Mouse (Mus musculus): ENCODE results near the gene Nps.
"Not testable (repeated sequence)": the region's sequence is repeated elsewhere in the genome, so short reads cannot be mapped to it uniquely, and the experiment has no call there.

Nps gene

DNA sequence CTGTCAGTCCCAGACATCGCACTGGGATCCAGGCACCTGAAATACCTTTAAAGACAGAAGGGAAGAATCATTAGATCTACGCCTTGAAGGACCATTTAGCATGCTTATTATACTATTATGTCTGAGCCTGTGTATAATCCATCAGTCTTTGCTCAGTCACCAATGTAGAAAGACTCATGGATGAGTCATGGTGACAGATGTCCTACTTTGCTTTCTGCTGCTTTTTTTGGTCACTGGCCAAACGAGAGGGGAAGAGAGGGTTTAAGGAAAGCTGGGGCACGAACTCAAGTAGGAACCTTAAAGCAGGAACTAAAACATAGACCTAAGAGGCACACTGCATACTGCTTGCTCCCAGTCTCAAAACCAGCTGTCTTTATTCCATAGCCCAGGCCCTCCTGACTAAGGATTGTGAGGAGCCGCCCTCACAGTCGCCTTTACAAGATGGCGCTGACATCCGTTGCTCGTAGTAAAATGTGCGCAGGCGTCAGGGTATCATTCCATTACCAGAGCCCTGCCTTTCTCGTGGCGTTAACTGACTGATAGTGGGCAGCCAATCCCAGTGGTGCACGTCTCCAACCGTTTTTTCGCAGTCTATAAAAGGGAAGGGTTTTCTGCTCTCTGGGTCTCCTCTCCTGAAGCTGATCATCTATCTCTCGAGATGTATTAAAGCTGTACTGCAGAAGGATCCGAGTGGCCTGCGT is at the start of gene Nps:
Gene Nps, plus strand, starts transcription at position 651 of the 701 bp plus-strand sequence.
- DNase-seq (ENCODE audit: low spot score) = not testable (repeated sequence)

DNA sequence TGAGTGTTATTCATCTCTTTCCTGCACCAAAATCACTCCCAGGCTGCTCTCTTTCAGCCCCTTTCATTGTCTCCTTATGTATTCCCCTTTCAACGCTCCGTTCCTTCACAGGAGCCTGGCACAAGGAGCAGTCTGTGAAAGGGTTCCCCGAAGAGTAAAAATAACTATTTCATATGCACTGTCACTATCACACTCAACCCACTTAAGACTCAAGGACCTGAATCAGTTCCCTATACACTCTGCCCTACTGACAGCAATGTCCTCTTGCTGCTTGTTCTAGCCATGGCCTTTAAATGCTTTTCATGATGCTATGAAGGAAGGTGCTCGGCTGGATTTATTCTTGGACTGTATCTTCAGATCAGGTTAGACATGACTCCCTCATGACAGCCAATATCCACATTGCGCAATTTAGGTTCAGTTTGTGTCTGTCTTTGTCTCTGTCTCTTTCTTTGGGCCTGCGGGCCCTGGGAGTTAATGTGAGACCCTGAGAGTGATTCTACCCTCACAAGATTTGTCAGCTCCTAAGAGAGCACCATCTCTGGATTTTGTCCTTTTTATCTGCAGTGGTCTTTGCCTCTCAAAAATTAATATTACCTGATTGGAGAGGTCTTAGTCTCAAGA is 49.4 kb upstream of the Nps start:
- no peak for DNase-seq (ENCODE audit: low spot score)

DNA sequence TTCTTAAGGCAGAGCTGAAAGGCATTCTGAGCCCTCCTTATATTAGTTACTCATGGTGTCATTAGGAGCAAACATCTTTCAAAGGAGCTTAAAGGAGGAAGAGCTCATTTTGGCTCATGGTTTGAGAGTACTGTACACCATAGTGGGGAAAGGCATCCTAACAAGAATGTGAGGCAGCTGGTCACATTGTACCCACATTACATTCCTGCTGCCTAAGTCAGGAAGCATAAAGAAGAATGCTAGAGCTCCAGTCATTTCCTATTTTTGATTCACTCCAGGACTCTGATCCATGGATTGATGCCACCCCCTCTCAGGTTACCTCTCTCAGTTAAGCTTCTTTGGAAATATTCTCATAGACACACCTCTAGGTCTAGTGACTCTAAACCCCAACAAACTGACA is 48.2 kb upstream of the Nps start:
- no peak for DNase-seq (ENCODE audit: low spot score)

GRCm38 (mm10) chr7:135210831-135211230 is 47.7 kb upstream of the Nps start:
- no peak for DNase-seq (ENCODE audit: low spot score)

- peak; percentile 34 for DNase-seq (ENCODE audit: low spot score)
Measured at GRCm38 (mm10) chr7:135212505-135212904, 46.0 kb upstream of the Nps start.

GRCm38 (mm10) chr7:135221475-135221874 is 37.0 kb upstream of the Nps start:
- DNase-seq (ENCODE audit: low spot score) = no peak

DNA sequence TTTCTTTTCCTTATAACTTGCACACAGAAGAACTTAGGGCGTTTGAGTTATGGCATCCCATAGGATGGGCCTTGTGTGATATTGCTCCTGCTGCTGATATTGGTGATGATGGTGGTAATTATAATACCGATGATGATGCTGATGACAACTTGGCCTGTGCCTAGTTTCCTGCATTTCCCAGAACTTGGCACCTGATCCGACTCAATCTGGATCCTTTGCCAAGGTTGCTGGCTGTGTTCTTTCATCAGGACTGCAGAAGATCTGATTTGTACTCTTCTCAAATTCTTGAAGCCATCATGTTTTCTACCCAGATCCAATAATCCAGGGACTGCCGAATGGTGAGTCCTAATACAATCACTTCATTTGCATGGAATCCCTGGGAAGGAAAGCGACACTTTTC is 32.5 kb upstream of the Nps start:
- no peak for DNase-seq (ENCODE audit: low spot score)

DNA sequence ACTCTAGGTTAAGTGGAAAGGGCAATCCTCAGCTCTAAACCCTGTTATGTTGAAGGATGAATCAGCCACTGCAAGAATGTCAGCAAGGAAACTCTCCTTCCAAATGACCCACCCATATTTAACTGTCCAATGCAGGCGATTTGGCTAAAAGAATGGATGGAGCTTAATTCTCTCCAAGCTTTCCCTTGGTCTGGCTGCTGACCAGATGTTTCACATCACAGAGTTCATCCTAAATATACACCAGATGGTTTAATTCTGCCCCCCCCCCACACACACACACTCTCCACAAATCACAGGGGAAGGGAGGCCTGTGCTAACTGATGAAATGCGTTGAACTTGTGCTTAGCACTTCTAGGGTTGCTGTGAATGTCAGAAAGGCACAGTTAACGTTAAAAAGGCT is 21.4 kb upstream of the Nps start:
- DNase-seq (ENCODE audit: low spot score) = no peak

- no peak for DNase-seq (ENCODE audit: low spot score)
Measured at GRCm38 (mm10) chr7:135239441-135239840, 19.1 kb upstream of the Nps start.

DNA sequence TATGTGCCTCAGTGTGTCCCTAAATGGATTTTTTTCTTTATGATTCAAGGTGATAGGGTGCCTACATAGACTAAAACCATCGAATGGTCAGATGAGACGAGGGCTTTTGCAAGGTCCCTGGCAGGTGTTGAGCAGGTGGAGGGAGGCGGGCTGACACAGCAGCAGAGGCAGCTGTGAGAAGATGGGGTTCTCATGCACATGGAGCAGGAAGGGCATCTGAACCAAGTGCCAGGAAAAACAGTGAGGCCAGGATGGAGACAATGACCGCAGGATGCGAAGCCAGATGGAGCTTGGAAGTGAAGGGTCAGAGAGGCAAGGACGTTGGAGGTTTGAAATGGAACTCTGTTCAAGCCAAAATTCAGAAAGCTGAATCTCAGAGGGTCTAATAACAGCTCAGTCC is 18.5 kb upstream of the Nps start:
- no peak for DNase-seq (ENCODE audit: low spot score)

DNA sequence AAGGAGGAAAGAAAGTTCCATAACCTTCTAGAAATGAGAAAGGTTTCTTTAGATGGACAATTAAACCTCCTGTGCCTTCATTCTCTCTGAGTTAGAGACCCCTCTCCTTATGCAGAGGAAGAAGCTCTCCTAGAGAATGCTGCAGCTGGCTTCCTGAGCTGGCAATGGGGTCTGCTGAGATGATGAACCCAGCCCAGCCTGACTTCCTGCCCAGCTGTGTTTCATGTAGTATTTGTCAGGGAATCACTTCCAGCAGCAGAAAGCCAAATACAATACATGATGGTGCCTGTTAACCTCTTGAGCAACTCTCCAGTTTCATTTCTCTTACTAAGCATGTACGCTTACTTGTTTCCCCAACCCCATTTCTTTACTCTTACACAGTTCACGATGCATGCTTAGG is 17.9 kb upstream of the Nps start:
- DNase-seq (ENCODE audit: low spot score) = no peak

DNA sequence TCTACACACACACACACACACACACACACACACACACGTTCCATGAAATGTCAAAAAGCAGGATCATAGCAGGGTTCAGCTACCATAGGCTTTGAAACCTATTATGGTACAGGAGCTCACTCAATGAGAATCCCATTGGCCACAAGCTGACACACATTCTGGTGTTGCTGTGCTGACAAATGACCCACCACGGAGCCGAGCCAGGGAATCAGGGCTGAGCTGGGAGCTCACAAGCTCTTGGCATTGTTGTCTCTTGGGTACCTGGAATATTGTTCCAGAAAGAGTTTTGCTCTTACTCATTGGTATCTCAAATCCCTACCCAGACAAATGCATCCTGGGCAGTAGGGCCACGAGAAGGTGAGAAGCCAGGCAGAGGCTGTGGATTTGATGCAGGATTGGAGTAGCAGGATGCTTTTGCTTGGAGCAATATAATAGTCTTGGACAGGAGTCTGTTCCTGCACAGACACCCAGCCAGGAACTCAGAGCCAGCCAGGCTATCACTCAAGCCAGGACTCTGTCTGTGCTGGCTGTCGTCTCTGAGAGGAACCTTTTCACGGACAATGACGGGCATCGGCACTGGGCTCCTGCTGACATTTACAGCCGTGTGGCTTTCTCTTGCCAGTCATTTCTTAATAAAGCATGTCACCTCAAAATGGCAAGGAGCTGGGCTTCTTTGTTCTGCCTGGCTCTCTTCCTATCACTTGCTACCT is 14.2 kb upstream of the Nps start:
- DNase-seq (ENCODE audit: low spot score) = no peak

GRCm38 (mm10) chr7:135246386-135246785 is 12.1 kb upstream of the Nps start:
- DNase-seq (ENCODE audit: low spot score) = no peak

DNA sequence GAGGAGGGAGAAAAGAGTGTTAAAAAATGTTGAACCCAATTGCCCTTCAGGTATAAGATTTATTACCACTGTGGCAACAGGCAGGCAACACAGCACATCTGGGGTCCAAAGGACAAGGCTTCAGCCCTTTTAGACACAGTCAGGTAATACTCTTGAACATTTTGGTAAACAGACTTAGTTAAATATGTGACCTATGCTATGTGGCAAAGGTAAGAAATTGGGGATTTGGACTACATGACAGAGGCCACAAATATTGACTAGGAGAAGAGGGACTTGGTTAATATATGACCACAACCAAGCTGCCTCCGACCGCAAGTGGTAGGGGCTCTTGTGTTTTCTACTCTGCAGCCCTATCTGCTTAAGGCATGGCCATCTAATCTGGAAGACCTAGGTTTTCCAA is 5.3 kb upstream of the Nps start:
- no peak for DNase-seq (ENCODE audit: low spot score)

DNA sequence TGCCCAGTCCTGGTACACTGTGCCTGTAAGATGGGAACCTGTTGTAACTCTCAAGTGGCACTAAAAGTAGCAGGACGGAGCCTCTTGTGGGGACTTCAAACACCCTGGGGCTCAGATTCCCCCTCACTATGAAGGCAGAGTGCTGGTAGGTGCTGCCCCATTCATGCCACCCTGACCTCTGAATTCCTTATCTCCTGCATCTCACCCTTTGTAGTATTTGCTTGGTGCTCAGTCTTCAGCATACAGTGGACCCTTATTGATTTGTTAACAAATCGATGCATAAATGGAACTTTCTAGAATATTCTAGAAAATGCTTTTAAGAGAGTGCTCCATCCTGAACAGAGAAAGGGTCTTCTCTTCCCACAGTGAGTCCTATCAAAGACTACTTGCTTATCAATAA is 4.1 kb upstream of the Nps start:
- no peak for DNase-seq (ENCODE audit: low spot score)

DNA sequence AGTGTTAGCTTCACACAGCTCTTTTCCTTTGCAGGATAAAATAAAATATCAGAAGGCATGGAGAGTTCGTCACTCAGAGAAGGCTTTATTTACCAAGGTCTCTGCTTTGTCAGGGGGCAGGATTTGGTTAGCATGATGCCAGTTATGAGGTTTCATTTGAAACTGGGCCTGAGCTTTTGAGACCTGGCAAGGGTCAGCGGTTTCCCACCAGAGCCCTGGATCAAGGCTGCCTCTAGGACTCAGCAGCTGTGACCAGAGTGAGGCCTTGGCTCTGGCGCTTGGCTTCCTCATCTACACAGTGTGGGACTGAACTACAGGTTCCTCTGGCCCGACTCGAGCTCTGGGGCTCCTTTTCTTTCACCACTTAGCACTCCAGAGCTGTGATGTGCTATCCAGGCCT is 12.5 kb downstream of the Nps start:
- no peak for DNase-seq (ENCODE audit: low spot score)

GRCm38 (mm10) chr7:135283212-135283611 is 24.7 kb downstream of the Nps start:
- no peak for DNase-seq (ENCODE audit: low spot score)

- DNase-seq (ENCODE audit: low spot score) = no peak
Measured at GRCm38 (mm10) chr7:135289976-135290375, 31.5 kb downstream of the Nps start.

GRCm38 (mm10) chr7:135291646-135292236 is 33.2 kb downstream of the Nps start:
- no peak for DNase-seq (ENCODE audit: low spot score)

- DNase-seq (ENCODE audit: low spot score) = no peak
Measured at GRCm38 (mm10) chr7:135294498-135294897, 36.0 kb downstream of the Nps start.

DNA sequence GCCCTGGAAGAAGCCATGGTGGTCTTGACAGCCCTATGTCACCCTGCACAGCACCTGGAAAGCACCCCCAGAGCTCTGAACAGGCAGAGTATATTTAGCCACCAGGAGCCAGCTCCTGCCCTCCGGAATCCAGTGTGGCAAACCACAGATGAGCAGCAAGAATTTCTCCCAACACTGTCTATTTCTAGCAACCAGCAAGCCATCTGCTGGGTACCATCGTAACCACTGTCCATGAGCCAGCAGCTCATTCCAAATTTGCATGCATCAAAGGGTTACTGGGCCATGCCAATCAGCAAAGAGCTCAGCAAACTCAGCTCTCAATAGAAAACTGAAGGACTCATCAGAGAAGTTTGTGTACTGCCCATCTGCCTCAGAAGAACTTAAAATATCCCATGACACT is 46.0 kb downstream of the Nps start:
- DNase-seq (ENCODE audit: low spot score) = no peak

Data from ovary, adult 18-20 months (tissue).